Mouse (Mus musculus) CH12.LX (cell line): Measurements from ENCODE around the gene Bmf. TPM values are rescaled to one million over a fixed set of nuclear protein-coding genes. Genes with fewer than 3 reads are reported as not detected.
A peak's percentile ranks its signal among the peaks of the same experiment; 100 is the strongest.

Source experiments
- DNase-seq: peaks from one replicate; pipeline ENCODE4 v3.0.0-alpha.2; 2013; ENCODE audit errors: extremely low read depth
- H3K27ac ChIP-seq: 2 replicates; pipeline ENCODE4 v1.5.1; 2012; ENCODE audit warnings: low read depth, mild to moderate bottlenecking, control low read depth, moderate library complexity; ENCODE audit not compliant: insufficient read depth
- H3K27me3 ChIP-seq: replicated peaks from 2 replicates; pipeline ENCODE3; 2012; ENCODE audit warnings: inconsistent platforms
- H3K36me3 ChIP-seq, 2 experiments: replicated peaks in 1 of 2; 2 replicates each; pipeline versions ENCODE3 to v1.6.1; 2012; ENCODE audit warnings: inconsistent platforms in 1 of 2, low read length in 1 of 2, mild to moderate bottlenecking in 1 of 2, mixed read lengths in 1 of 2, moderate library complexity in 1 of 2; ENCODE audit not compliant: control insufficient read depth in 1 of 2, insufficient read depth in 1 of 2
- H3K4me1 ChIP-seq, 2 experiments: 2 replicates each; pipeline ENCODE4 v1.6.1; 2012; ENCODE audit warnings: inconsistent platforms in 1 of 2, moderate library complexity in 1 of 2; ENCODE audit not compliant: insufficient read depth in 2 of 2, control insufficient read depth in 1 of 2
- H3K4me2 ChIP-seq: 2 replicates; pipeline ENCODE4 v1.6.1; 2012; ENCODE audit warnings: low read depth, mild to moderate bottlenecking, control low read depth; ENCODE audit not compliant: poor library complexity, insufficient read depth, severe bottlenecking
- H3K4me3 ChIP-seq, 3 experiments: fragments of 150-350 bp in 1 of 3; sonication (generic) in 1 of 3; replicated peaks in 1 of 3; 2 replicates each; pipeline versions ENCODE3 to v1.5.1; 2011 to 2012; ENCODE audit warnings: low read depth in 2 of 3, low read length in 2 of 3, mild to moderate bottlenecking in 2 of 3, moderate library complexity in 2 of 3, control low read depth in 1 of 3, improper control_type of control experiment in 1 of 3, inconsistent platforms in 1 of 3, mixed read lengths in 1 of 3; ENCODE audit not compliant: poor library complexity in 1 of 3
- H3K79me2 ChIP-seq: replicated peaks from 2 replicates; pipeline ENCODE4 v1.6.1; 2012; ENCODE audit warnings: mild to moderate bottlenecking, moderate library complexity; ENCODE audit not compliant: control insufficient read depth, poor library complexity, insufficient read depth, severe bottlenecking; ENCODE audit errors: extremely low read depth
- H3K9ac ChIP-seq: 2 replicates; pipeline ENCODE4 v1.6.1; 2012; ENCODE audit warnings: low read depth, mild to moderate bottlenecking, control low read depth, moderate library complexity; ENCODE audit not compliant: insufficient read depth
- H3K9me3 ChIP-seq: replicated peaks from 2 replicates; pipeline ENCODE3; 2012; ENCODE audit warnings: low read length, inconsistent platforms, mixed read lengths
- EP300 ChIP-seq: IDR thresholded peaks from 2 replicates; pipeline ENCODE4 v1.6.1; 2011; ENCODE audit warnings: low read length, improper control_type of control experiment
- IRF4 ChIP-seq: IDR thresholded peaks from 2 replicates; pipeline ENCODE4 v1.6.1; 2014; ENCODE audit warnings: low read depth, mild to moderate bottlenecking, inconsistent platforms, low read length, improper control_type of control experiment
- MXI1 ChIP-seq: IDR thresholded peaks from 2 replicates; pipeline ENCODE4 v1.6.1; 2011; ENCODE audit warnings: mild to moderate bottlenecking, low read depth, low read length, improper control_type of control experiment
- POLR2AphosphoS2 ChIP-seq: IDR thresholded peaks from 2 replicates; pipeline ENCODE4 v1.6.1; 2011; ENCODE audit warnings: low read depth, low read length, improper control_type of control experiment
- TCF12 ChIP-seq: IDR thresholded peaks from 2 replicates; pipeline ENCODE4 v1.6.1; 2014; ENCODE audit warnings: low read depth, mild to moderate bottlenecking, inconsistent platforms, low read length, improper control_type of control experiment
- dilution Hi-C: fragments of 300-500 bp; cut with MboI; formaldehyde crosslinking; loops from 2 replicates; pipeline ENCODE4 v1.14.3; 2020; ENCODE audit warnings: low sequenced_read_pairs; ENCODE audit not compliant: extremely low pct_unique_long_range_greater_than_20kb, extremely low pct_ligation_motif_present
- in situ Hi-C: fragments of 300-500 bp; cut with MboI; formaldehyde crosslinking; loops from 3 replicates; pipeline ENCODE4 v1.14.3; 2019; ENCODE audit warnings: low sequenced_read_pairs, low pct_ligation_motif_present, low pct_unique_long_range_greater_than_20kb, mixed read lengths
- polyA plus RNA-seq: library from polyadenylated mRNA; unstranded; fragments of >175 nt; gene quantifications from 2 replicates; pipeline ENCODE4 v1.2.1, GENCODE M21; 2012; ENCODE audit warnings: low read depth; ENCODE audit not compliant: insufficient read length
- total RNA-seq, 2 experiments: library from RNA; depleted of rRNA; stranded (reverse); fragments of 300-350 nt in 1 of 2; fragments of >200 nt in 1 of 2; gene quantifications; 2 replicates each; pipeline ENCODE4 v1.2.3; 2012 to 2014

Bmf gene
- total and polyA plus RNA-seq, 3 experiments, result 1.4 to 5.6 (median 2.6) TPM

DNA sequence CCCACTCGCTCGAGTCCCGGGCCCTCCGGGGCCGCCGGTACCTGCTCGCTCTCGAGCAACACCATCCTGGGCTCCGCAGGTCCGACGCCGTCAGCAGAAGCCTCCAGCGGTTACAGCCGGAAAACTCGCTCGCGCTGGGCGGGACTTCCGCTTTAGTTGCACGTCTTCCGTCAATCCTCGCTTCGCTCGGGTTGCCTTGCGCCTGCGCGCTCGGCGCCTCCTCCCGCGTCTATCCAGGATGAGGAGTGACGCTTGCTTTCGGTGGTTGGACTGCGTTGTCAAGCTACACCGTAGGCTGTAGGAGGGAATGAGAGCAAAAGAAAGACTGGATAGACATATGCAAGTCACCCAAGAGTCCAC is 70.0 kb downstream of the Bmf start, which contains the start of gene Srp14 (continued):
- TF ChIP-seq IRF4, result peak; percentile 27; the same call in 1 of the 2 replicates
- TF ChIP-seq EP300, result no peak
- TF ChIP-seq TCF12, result peak; percentile 77
- TF ChIP-seq, all 38 proteins: peak for 13

DNA sequence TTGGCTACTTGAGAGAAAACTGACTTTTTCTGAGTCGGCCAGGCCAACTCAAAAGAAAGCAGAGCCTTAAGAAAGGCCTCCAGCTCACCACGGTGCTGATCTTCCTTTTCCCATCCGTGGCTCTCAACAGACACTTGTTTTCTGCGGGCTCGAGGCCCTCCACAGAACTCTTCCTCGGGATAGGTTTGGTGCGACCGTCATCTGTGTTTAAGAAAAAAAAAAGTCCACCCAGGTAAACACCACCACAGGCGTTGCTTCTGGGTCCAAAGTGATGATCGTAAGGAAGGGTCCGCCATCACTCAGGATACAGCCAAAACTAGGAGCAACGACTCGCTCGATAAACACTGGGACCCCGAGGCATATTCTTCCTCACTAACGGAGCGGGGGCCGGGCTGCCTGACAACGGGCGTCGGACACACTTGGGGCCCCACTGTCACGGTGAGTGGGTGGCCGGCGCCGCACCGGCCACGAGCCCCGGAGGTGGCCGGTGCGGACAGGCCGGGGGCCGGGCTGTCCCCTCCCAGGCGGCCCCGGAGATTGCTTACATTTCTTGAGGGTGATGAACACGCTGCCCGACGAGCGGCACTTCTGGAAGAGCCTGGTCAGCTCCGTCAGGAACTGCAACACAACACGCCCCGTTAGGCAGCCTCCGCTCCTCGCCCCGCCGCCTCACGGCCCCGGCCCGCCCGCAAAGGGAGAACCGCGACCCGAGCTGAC is 70.5 kb downstream of the Bmf start:
- dilution Hi-C loops (no loop called here), in situ Hi-C loops (loop anchor here (25.0 kb wide), 2 partner anchors 258 to 408 kb away; partner anchors contain the start of genes Inafm2 and Plcb2)
- DNase-seq, result no peak
- peaks cover 5 to 33% of the 10 kb centered on the region in 2 experiments for H3K4me1 ChIP-seq
- H3K4me2 ChIP-seq, result peak overlapping the region; percentile 93
- TF ChIP-seq POLR2AphosphoS2 (no peak), MXI1 (peak; percentile 40)
- 0 out of 2 replicates have a peak overlapping the region, but pooled peaks have one; percentile 12 for H3K27ac ChIP-seq
- no peaks in the 10 kb centered on the region for H3K9me3 ChIP-seq
- peaks cover 19% of the 10 kb centered on the region for H3K79me2 ChIP-seq
- no peaks in the 10 kb centered on the region for H3K27me3 ChIP-seq
- H3K36me3 ChIP-seq, result peaks cover 27 to 38% of the 10 kb centered on the region in 2 experiments
- H3K9ac ChIP-seq, result peak overlapping the region; percentile 94
- peak overlapping the region; percentile 76 to 96 (median 89) for H3K4me3 ChIP-seq

Other genes with a start within 250 kb of the Bmf start
- not detected in 2 replicates for gene Gpr176, start 176.3 kb downstream of the Bmf start, total RNA-seq (2012; rRNA removed)
- not detected in 2 replicates for gene Gpr176, start 176.3 kb downstream of the Bmf start, total RNA-seq (2014; rRNA removed)
- not detected in 2 replicates for gene Gpr176, start 176.3 kb downstream of the Bmf start, polyA plus RNA-seq
- 15.7 and 18.1 TPM in 2 replicates for gene Eif2ak4, start 161.1 kb downstream of the Bmf start, total RNA-seq (2012; rRNA removed)
- 15.0 and 16.1 TPM in 2 replicates for gene Eif2ak4, start 161.1 kb downstream of the Bmf start, total RNA-seq (2014; rRNA removed)
- gene Eif2ak4, start 161.1 kb downstream of the Bmf start, polyA plus RNA-seq, result 19.6 and 22.3 TPM in 2 replicates
- gene Srp14, start 70.0 kb downstream of the Bmf start, total RNA-seq (2012; rRNA removed), result 139 and 172 TPM in 2 replicates
- 215 and 224 TPM in 2 replicates for gene Srp14, start 70.0 kb downstream of the Bmf start, total RNA-seq (2014; rRNA removed)
- gene Srp14, start 70.0 kb downstream of the Bmf start, polyA plus RNA-seq, result 151 and 160 TPM in 2 replicates
- 91.5 and 98.3 TPM in 2 replicates for gene Bub1b, start 48.5 kb upstream of the Bmf start, total RNA-seq (2012; rRNA removed)
- 113 and 118 TPM in 2 replicates for gene Bub1b, start 48.5 kb upstream of the Bmf start, total RNA-seq (2014; rRNA removed)
- gene Bub1b, start 48.5 kb upstream of the Bmf start, polyA plus RNA-seq, result 99.3 and 113 TPM in 2 replicates
- gene Pak6, start 113.6 kb upstream of the Bmf start, total RNA-seq (2012; rRNA removed), result 0.29 and 0.42 TPM in 2 replicates
- 0.05 and 0.11 TPM in 2 replicates for gene Pak6, start 113.6 kb upstream of the Bmf start, total RNA-seq (2014; rRNA removed)
- gene Pak6, start 113.6 kb upstream of the Bmf start, polyA plus RNA-seq, result 0.45 and 0.73 TPM in 2 replicates
- not detected in 2 replicates for gene Ankrd63, start 154.3 kb upstream of the Bmf start, total RNA-seq (2012; rRNA removed)
- gene Ankrd63, start 154.3 kb upstream of the Bmf start, total RNA-seq (2014; rRNA removed), result not detected in 2 replicates
- 0.07 and 0.08 TPM in 2 replicates for gene Ankrd63, start 154.3 kb upstream of the Bmf start, polyA plus RNA-seq
- 6.9 and 7.8 TPM in 2 replicates for gene Plcb2, start 178.8 kb upstream of the Bmf start, total RNA-seq (2012; rRNA removed)
- 5.7 and 6.4 TPM in 2 replicates for gene Plcb2, start 178.8 kb upstream of the Bmf start, total RNA-seq (2014; rRNA removed)
- gene Plcb2, start 178.8 kb upstream of the Bmf start, polyA plus RNA-seq, result 18.9 and 22.3 TPM in 2 replicates
- 4.2 and 4.3 TPM in 2 replicates for gene Inafm2, start 196.1 kb upstream of the Bmf start, total RNA-seq (2012; rRNA removed)
- 3.6 TPM in 2 replicates for gene Inafm2, start 196.1 kb upstream of the Bmf start, total RNA-seq (2014; rRNA removed)
- 2.6 and 2.7 TPM in 2 replicates for gene Inafm2, start 196.1 kb upstream of the Bmf start, polyA plus RNA-seq
- gene Ccdc9b, start 213.0 kb upstream of the Bmf start, total RNA-seq (2012; rRNA removed), result not detected in 2 replicates
- not detected in 2 replicates for gene Ccdc9b, start 213.0 kb upstream of the Bmf start, total RNA-seq (2014; rRNA removed)
- not detected in 2 replicates for gene Ccdc9b, start 213.0 kb upstream of the Bmf start, polyA plus RNA-seq
- gene Phgr1, start 223.1 kb upstream of the Bmf start, total RNA-seq (2012; rRNA removed), result not detected in 2 replicates
- gene Phgr1, start 223.1 kb upstream of the Bmf start, total RNA-seq (2014; rRNA removed), result not detected in 2 replicates
- not detected in 2 replicates for gene Phgr1, start 223.1 kb upstream of the Bmf start, polyA plus RNA-seq
- gene Disp2, start 230.0 kb upstream of the Bmf start, total RNA-seq (2012; rRNA removed), result not detected in 2 replicates
- not detected in 2 replicates for gene Disp2, start 230.0 kb upstream of the Bmf start, total RNA-seq (2014; rRNA removed)
- gene Disp2, start 230.0 kb upstream of the Bmf start, polyA plus RNA-seq, result not detected in 2 replicates